Mouse (Mus musculus): ENCODE data around the gene Arfip1. TPM values are rescaled to one million over a fixed set of nuclear protein-coding genes. Genes with fewer than 3 reads are reported as not detected.

Gene Arfip1
- polyA plus RNA-seq, 1 experiment from 2014 or later, result 31.2 TPM

DNA sequence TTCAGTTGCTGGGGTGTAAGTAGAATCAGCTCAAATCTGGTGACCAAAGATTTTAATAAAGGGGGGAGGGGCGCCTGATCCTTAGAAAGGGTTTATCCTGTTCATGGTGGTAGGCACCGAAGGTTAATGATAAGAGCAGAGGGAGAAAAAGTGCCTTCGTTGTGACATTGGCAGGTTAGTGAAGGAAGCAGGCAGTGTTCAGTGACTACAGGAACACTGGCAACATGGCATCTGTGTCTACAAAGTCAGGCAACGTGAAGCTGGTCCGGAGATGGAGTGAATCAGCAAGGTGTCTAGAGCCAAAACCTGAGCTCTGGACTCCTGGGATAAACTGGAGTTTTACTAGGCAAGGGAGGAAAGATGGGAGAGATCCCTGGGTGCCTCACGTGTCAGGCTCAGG, 16.3 kb upstream of the Arfip1 start:
- Histone ChIP-seq H3K9me3 (no peaks in the 10 kb centered on the region), H3K36me3 (replicated peaks) (no peaks in the 10 kb centered on the region), H3K4me1 (peaks cover 12% of the 10 kb centered on the region), H3K4me3 (no peak overlapping the region), H3K27me3 (replicated peaks; ENCODE audit: low read depth, poor library complexity, severe bottlenecking) (peaks cover 24% of the 10 kb centered on the region), H3K27ac (replicated peaks) (no peak overlapping the region)
- WGBS, result 87% methylated on average over 6 of the region's 6 CpGs
- no peak for DNase-seq (ENCODE audit: low spot score)

DNA sequence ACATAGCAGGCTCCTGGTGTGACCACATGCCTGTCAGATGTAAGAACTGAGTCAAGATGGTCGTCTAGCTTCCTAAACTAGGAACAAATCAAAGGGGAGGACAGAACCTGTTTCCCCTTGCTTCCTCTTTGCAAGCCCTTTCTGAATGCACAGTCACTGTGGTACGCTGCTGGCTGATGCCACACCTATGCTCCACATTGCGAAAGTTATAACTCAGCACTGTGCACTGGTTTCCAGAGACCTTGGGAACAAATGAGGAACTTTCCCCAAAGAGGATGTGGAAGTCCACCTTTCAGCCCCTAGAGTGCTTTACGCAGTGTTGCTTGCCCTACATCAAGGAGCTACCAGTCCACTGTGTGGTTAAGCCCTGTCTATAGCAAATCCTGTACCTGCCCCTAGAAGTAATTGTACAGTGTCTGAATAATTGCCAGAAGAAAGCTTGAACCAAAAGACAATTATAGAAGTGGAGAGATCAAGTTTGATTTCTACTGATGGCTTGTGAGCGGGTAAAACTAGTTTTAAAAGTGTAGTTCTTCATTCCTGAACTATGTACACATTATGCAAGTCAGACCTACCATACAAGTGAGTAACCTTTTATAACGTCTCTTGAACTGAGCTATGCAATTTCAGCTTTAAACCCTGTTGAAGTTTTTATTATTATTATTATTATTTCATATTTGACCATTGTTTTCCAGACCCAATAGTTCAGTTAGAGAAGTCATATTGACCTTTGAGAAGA, 15.7 kb upstream of the Arfip1 start:
- WGBS, result 88% methylated on average over 6 of the region's 6 CpGs
- H3K36me3 ChIP-seq (replicated peaks), result no peaks in the 10 kb centered on the region
- H3K4me3 ChIP-seq, result no peak overlapping the region

DNA sequence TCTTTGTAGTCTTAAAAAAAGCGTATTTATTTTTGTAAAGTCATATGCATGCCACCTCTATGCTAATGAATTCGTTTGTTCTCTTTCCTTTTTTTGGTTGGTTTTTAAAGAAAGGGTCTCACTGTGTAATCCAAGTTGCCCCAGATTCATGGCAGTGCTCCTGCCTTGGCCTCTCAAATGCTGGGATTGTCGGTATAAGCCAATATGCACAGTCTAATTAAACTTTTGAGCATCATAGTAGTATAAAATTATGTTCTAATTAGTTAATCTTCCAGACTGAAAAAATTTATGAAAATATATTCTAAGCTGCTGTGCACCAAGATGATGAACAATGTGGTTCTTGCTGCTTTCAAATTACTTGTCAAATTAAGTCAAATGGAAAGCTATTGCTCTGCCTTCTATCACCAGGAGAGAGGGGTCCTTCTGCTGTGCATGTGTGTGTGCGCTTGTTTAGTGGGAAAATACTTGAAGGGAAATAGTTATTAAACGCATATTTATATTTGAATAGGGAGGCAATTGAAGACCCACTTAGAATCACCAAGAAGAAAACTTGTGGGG, 13.3 kb upstream of the Arfip1 start:
- WGBS, result 53% methylated on average over 5 of the region's 5 CpGs
- Histone ChIP-seq H3K4me3 (peak overlapping the region; percentile 43), H3K36me3 (replicated peaks) (no peaks in the 10 kb centered on the region), H3K4me1 (peaks cover 9% of the 10 kb centered on the region; the same call in 1 of the 2 replicates), H3K27me3 (replicated peaks; ENCODE audit: low read depth, poor library complexity, severe bottlenecking) (peaks cover 34% of the 10 kb centered on the region), H3K27ac (replicated peaks) (no peak overlapping the region), H3K9me3 (no peaks in the 10 kb centered on the region)
- no peak for DNase-seq (ENCODE audit: low spot score)

More for the DNA sequence above, 15.7 kb upstream of the Arfip1 start:
- Histone ChIP-seq H3K9me3 (no peaks in the 10 kb centered on the region), H3K4me1 (peaks cover 9% of the 10 kb centered on the region; the same call in 1 of the 2 replicates), H3K27me3 (replicated peaks; ENCODE audit: low read depth, poor library complexity, severe bottlenecking) (peaks cover 29% of the 10 kb centered on the region), H3K27ac (replicated peaks) (no peak overlapping the region)
- DNase-seq (ENCODE audit: low spot score), result no peak

DNA sequence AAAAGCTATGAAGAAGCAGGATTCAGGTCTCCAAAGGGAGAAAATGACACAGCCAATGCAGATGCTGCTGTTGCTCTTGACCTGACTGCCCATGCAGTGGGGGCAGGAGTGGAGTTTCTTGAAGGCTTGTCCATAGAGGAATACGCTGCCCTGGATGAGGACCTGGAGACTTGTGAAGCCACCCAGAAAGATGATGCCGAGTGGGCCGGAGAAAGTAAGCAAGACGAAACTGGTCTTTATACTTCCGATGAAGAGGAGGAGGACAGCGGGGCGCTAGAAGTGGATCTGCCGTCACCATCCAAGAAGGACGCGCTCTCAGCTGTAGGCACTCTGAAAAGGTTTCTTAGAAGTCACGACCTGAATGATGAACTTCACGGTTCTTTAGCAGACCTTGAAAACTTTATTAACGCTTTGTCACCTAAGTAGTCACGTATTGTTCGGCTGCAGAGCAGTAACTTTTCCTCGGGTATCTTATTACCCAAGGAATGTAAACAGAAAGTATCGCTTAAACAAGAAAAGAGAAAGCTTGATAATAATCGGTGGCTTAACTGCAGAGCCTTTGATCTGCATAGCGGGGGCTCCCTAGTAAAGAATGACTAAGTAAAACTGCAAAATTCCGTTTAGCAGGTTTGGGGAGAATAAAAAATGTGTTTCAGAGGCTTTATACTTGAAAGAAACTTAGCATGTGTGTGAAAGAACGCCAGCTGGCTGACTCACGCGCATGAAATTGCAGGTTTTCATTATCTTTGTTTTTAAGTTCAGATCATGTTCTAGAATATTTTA, 12.7 kb upstream of the Arfip1 start:
- no peaks in the 10 kb centered on the region for H3K9me3 ChIP-seq
- H3K4me1 ChIP-seq, result peaks cover 9% of the 10 kb centered on the region; the same call in 1 of the 2 replicates
- H3K27ac ChIP-seq (replicated peaks), result no peak overlapping the region
- H3K36me3 ChIP-seq (replicated peaks), result no peaks in the 10 kb centered on the region
- DNase-seq (ENCODE audit: low spot score), result peak; percentile 20
- 20% methylated on average over 23 of the region's 23 CpGs for WGBS
- peaks cover 34% of the 10 kb centered on the region for H3K27me3 ChIP-seq (replicated peaks; ENCODE audit: low read depth, poor library complexity, severe bottlenecking)
- H3K4me3 ChIP-seq, result peak overlapping the region; percentile 43

DNA sequence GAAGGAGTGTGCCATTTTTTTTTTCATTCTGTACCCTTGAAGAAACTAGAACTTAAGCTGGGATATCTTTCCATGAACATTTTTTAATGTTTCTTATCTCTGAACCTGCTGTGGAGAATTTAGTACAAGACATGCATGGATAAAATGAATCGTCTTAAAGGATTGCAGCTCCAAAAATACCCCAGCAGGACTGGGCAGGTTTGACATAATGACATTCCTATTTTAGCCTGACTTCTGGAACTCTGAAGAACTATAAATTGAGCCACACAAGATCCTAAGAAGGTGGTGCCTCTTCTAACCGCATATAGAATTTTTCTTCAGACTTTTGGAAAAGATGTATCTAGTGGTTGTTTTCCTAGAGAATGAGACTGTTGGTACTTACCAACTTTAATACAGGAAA, 10.8 kb upstream of the Arfip1 start, which contains the start of gene Tigd4:
Gene Tigd4 (plus strand): TSS at position 301 of the 400 bp plus-strand sequence.
- WGBS, result 91% methylated on average over 2 of the region's 2 CpGs
- H3K4me1 ChIP-seq, result peaks cover 9% of the 10 kb centered on the region; the same call in 1 of the 2 replicates
- peaks cover 34% of the 10 kb centered on the region for H3K27me3 ChIP-seq (replicated peaks; ENCODE audit: low read depth, poor library complexity, severe bottlenecking)
- H3K36me3 ChIP-seq (replicated peaks), result no peaks in the 10 kb centered on the region
- H3K27ac ChIP-seq (replicated peaks), result no peak within 1 kb of the TSS
- H3K4me3 ChIP-seq, result no peak within 1 kb of the TSS
- DNase-seq (ENCODE audit: low spot score), result no peak
- H3K9me3 ChIP-seq, result no peaks in the 10 kb centered on the region

DNA sequence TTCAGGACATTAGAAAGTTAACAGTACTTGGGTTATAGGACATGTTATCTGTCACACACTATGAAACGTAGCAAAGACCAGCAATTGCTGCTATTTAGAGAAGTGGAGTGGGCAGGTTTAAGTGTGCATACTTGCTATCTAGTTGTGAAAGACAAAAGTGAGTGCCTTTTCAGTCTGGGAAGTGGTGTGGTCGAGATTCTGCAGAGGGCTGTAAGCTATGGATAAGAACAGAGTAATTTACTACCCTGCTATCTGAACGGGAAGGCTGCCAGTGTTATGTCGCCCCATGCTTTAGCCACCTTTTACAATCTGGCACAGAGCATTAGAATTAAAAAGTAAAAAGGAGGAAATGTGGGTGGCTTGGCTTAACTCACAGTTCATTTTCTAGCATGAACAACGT, 4.3 kb upstream of the Arfip1 start:
- Histone ChIP-seq H3K4me3 (no peak overlapping the region), H3K4me1 (peaks cover 10% of the 10 kb centered on the region), H3K27me3 (replicated peaks; ENCODE audit: low read depth, poor library complexity, severe bottlenecking) (0 out of 2 replicates have a peak, but pooled peaks cover 8% of the 10 kb centered on the region), H3K36me3 (replicated peaks) (no peaks in the 10 kb centered on the region), H3K27ac (replicated peaks) (no peak overlapping the region), H3K9me3 (no peaks in the 10 kb centered on the region)
- DNase-seq (ENCODE audit: low spot score), result no peak
- 66% methylated on average over 5 of the region's 5 CpGs for WGBS

DNA sequence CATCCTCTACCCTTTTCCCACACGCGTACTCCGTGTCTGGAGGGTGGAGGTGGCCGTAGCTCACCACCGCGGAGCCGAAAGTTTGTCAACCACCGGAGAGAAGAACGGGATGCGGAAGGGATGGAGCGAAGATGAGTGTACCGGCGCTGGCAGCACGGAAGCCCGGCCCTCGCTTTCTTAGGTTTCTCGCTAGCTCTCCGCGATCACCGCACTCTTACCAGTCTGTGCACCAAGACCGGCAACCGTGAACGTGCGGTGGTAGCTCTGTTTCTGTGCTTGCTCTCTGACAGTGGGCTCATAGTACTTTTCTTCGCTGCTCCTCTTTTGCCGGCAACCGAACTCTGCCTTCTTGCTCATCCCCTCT, 470 bp upstream of the Arfip1 start:
- H3K4me1 ChIP-seq, result peaks cover 25% of the 10 kb centered on the region
- under 1% methylated on average over 27 of the region's 27 CpGs for WGBS
- H3K9me3 ChIP-seq, result no peaks in the 10 kb centered on the region
- H3K36me3 ChIP-seq (replicated peaks), result no peaks in the 10 kb centered on the region
- DNase-seq (ENCODE audit: low spot score), result no peak
- peak overlapping the region; percentile 92 for H3K4me3 ChIP-seq
- H3K27me3 ChIP-seq (replicated peaks; ENCODE audit: low read depth, poor library complexity, severe bottlenecking), result 0 out of 2 replicates have a peak, but pooled peaks cover 8% of the 10 kb centered on the region
- H3K27ac ChIP-seq (replicated peaks), result peak overlapping the region; percentile 91

DNA sequence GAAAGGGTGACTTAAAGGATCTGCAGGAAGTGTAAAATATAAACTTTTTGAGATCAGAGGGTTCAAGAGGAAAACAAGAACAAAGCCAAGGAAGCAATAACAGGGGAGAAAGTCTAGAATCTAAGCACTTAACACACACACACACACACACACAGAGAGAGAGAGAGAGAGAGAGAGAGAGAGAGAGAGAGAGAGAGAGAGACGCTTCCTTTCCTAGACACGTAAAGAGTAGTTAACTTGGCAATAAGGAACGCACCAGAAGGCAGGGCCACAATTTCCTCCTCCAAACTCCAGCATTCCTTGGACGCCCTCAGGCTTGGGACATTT, 766 bp downstream of the Arfip1 start:
- peak overlapping the region; percentile 91 for H3K27ac ChIP-seq (replicated peaks)
- peaks cover 25% of the 10 kb centered on the region for H3K4me1 ChIP-seq
- under 1% methylated on average over 4 of the region's 4 CpGs for WGBS
- H3K36me3 ChIP-seq (replicated peaks), result no peaks in the 10 kb centered on the region
- no peaks in the 10 kb centered on the region for H3K9me3 ChIP-seq
- DNase-seq (ENCODE audit: low spot score), result no peak
- H3K4me3 ChIP-seq, result peak overlapping the region; percentile 92
- 0 out of 2 replicates have a peak, but pooled peaks cover 8% of the 10 kb centered on the region for H3K27me3 ChIP-seq (replicated peaks; ENCODE audit: low read depth, poor library complexity, severe bottlenecking)

DNA sequence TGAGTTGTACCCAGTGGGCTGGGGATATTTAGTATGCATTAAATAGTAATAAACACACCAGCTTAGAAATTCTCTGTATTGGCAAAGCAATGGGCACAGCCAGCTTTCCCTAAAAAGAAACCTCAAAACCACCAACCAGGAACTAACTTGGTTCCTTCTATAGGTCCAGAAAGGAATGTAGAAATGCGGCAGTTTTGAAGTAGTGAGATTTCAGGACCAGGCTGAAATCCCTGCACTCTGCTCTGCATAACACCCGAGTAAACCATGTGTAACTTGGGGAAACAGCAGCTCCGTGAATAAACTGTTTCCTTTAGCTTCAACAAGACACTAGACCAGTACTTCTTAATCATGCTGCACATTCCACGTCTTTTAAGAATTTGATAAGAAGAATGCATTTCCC, 1.7 kb downstream of the Arfip1 start:
- Histone ChIP-seq H3K9me3 (no peaks in the 10 kb centered on the region), H3K4me1 (peaks cover 25% of the 10 kb centered on the region), H3K27ac (replicated peaks) (no peak overlapping the region), H3K27me3 (replicated peaks; ENCODE audit: low read depth, poor library complexity, severe bottlenecking) (0 out of 2 replicates have a peak, but pooled peaks cover 4% of the 10 kb centered on the region), H3K36me3 (replicated peaks) (no peaks in the 10 kb centered on the region), H3K4me3 (peak overlapping the region; percentile 92; the same call in 1 of the 2 replicates)
- WGBS, result 69% methylated on average over 4 of the region's 4 CpGs
- DNase-seq (ENCODE audit: low spot score), result no peak

DNA sequence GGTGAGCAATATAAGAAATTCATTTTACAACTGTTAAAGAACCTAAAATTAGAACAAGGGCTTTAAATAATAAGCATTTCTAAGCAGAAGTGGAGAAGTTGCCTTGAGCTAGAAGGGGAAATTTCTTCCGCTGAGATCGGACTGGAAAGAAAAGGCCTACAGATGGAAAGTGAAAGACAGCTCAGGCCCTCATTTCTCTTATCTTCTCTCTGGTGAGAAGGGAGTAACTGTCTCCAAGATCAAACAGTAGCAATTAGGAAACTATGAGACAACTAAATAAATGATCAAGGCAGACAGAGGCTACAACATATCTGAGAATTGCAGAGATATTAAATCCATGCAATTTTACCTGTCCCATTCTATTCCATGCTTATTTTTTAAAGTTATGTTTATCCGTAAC, 11.9 kb downstream of the Arfip1 start:
- no peaks in the 10 kb centered on the region for H3K9me3 ChIP-seq
- 0 out of 2 replicates have a peak, but pooled peaks cover 3% of the 10 kb centered on the region for H3K4me1 ChIP-seq
- no peak overlapping the region for H3K4me3 ChIP-seq
- no peaks in the 10 kb centered on the region for H3K36me3 ChIP-seq (replicated peaks)
- DNase-seq (ENCODE audit: low spot score), result no peak
- H3K27me3 ChIP-seq (replicated peaks; ENCODE audit: low read depth, poor library complexity, severe bottlenecking), result no peaks in the 10 kb centered on the region
- WGBS, result 85% methylated on average over 3 of the region's 3 CpGs
- no peak overlapping the region for H3K27ac ChIP-seq (replicated peaks)

DNA sequence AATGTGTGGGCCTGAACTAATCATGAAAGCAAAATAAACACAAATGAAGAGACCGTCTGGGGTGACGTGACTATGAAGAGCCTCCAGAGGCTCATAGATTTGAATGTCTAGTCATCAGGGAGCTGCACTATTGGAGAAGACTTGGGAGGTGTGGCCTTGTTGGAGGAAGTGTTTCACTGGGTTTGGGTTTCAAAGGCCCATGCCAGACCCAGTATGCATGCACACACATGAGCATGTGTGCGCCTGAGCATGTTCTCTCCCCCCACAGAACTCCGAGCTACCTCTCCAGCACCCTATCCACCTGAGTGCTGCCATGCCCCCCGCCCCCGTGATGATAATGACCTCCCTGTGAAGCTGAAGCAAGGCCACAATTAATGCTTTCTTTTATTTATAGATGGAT, 12.8 kb downstream of the Arfip1 start:
- H3K4me1 ChIP-seq, result 0 out of 2 replicates have a peak, but pooled peaks cover 3% of the 10 kb centered on the region
- H3K4me3 ChIP-seq, result no peak overlapping the region
- no peaks in the 10 kb centered on the region for H3K36me3 ChIP-seq (replicated peaks)
- 78% methylated on average over 6 of the region's 6 CpGs for WGBS
- H3K9me3 ChIP-seq, result no peaks in the 10 kb centered on the region
- no peak overlapping the region for H3K27ac ChIP-seq (replicated peaks)
- no peak for DNase-seq (ENCODE audit: low spot score)
- H3K27me3 ChIP-seq (replicated peaks; ENCODE audit: low read depth, poor library complexity, severe bottlenecking), result no peaks in the 10 kb centered on the region

DNA sequence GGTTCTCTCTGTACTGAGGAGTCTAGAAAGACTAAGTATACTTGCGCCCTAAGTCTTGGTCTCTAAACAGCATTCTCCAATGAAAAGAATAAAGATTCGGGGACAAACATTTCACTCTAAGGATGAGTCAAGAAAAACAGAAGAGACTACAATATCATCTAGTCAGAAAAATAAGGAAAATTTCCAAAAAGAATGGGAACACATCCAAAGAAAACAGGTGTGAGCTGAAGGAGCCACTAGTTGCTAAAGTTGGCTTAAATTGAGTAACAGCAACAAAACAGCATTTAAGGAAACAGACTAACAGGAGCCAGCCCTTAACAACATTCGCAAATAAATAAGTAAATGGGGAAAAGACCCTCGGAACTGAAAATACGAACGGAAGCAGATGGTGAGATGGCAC, 13.9 kb downstream of the Arfip1 start:
- 0 out of 2 replicates have a peak, but pooled peaks cover 3% of the 10 kb centered on the region for H3K4me1 ChIP-seq
- no peak overlapping the region for H3K4me3 ChIP-seq
- WGBS, result 93% methylated on average over 6 of the region's 6 CpGs
- H3K27me3 ChIP-seq (replicated peaks; ENCODE audit: low read depth, poor library complexity, severe bottlenecking), result no peaks in the 10 kb centered on the region
- no peaks in the 10 kb centered on the region for H3K9me3 ChIP-seq
- H3K27ac ChIP-seq (replicated peaks), result no peak overlapping the region
- no peaks in the 10 kb centered on the region for H3K36me3 ChIP-seq (replicated peaks)
- DNase-seq (ENCODE audit: low spot score), result no peak

Data from embryonic facial prominence, embryonic 10.5 days (tissue).